Mouse (Mus musculus): Measurements from ENCODE around the gene Zc3h13. TPM values are rescaled to one million over a fixed set of nuclear protein-coding genes. Genes with fewer than 3 reads are reported as not detected.

Gene Zc3h13
- polyA plus RNA-seq, 1 experiment, result 9.8 TPM

- TF ChIP-seq CEBPB (IDR thresholded peaks at IDR 0.05; ENCODE audit: low read depth) (no peak), CTCF (IDR thresholded peaks at IDR 0.05; ENCODE audit: control insufficient read depth, insufficient read depth, insufficient read length) (no peak), FOSL1 (IDR thresholded peaks at IDR 0.05; ENCODE audit: insufficient read depth, low read length, poor library complexity, severe bottlenecking) (no peak), MYOG (IDR thresholded peaks at IDR 0.05; ENCODE audit: control insufficient read depth, extremely low read depth, insufficient read length) (no peak), USF1 (IDR thresholded peaks at IDR 0.05; ENCODE audit: low read depth) (no peak), MYOD1 (IDR thresholded peaks at IDR 0.05; ENCODE audit: control insufficient read depth, insufficient read length, low read depth) (no peak), MAX (IDR thresholded peaks at IDR 0.05) (no peak)
- H3K27me3 ChIP-seq (ENCODE audit: control insufficient read depth, insufficient read depth, insufficient read length), result no peaks in the 10 kb centered on the region
- H3K79me3 ChIP-seq (ENCODE audit: low read depth), result no peaks in the 10 kb centered on the region
- no peaks in the 10 kb centered on the region for H3K79me2 ChIP-seq (ENCODE audit: control insufficient read depth, insufficient read depth)
- no peak overlapping the region for H3K4me3 ChIP-seq (ENCODE audit: insufficient read depth, poor library complexity, severe bottlenecking)
- no peaks in the 10 kb centered on the region for H3K36me3 ChIP-seq (ENCODE audit: control insufficient read depth, insufficient read depth)
- H3ac ChIP-seq (ENCODE audit: control insufficient read depth, insufficient read length, low read depth), result no peak overlapping the region
Observed at GRCm38 (mm10) chr14:75363316-75363715, 79.1 kb downstream of the Zc3h13 start.

DNA sequence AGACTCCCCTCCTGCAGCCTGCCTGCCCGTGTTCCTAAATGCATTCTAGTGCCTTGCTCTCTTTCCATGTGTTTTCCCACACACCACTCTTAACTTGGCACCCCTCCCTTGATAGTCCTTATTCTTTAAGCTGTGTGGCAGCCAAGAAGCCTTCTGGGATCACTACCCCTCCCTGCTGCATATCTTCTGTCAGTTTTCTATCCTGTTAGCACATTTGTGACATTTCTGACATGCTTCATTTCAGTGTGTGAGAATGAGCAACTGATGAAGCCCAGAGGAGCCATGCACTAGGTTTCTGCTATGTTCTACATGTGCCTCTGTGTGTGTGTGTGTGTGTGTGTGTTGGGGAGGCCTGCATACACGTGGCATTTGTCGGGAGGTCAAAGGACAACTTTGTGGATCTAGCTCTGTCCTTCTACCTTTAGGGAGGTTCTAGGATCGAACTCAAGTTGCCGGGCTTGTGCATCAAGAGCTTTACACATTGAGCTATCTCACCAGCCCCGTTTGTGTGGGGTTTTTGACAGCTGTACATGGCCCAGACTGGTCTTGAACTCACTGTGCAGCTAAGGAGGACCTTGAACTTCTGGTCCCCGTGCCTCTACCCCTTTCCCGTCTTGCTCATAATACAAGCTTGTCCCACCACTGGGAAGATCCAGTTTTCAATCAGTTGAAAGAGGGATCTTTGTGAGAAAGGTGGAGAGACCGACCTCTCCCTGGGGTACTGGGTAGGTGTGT, 81.3 kb downstream of the Zc3h13 start:
- H3K79me2 ChIP-seq (ENCODE audit: control insufficient read depth, insufficient read depth), result no peaks in the 10 kb centered on the region
- TF ChIP-seq MYOG (IDR thresholded peaks at IDR 0.05; ENCODE audit: control insufficient read depth, extremely low read depth, insufficient read length) (no peak), FOSL1 (IDR thresholded peaks at IDR 0.05; ENCODE audit: insufficient read depth, low read length, poor library complexity, severe bottlenecking) (no peak), CTCF (IDR thresholded peaks at IDR 0.05; ENCODE audit: control insufficient read depth, insufficient read depth, insufficient read length) (no peak), MAX (IDR thresholded peaks at IDR 0.05) (no peak), MYOD1 (IDR thresholded peaks at IDR 0.05; ENCODE audit: control insufficient read depth, insufficient read length, low read depth) (no peak), USF1 (IDR thresholded peaks at IDR 0.05; ENCODE audit: low read depth) (no peak), CEBPB (IDR thresholded peaks at IDR 0.05; ENCODE audit: low read depth) (no peak)
- H3K27me3 ChIP-seq (ENCODE audit: control insufficient read depth, insufficient read depth, insufficient read length), result no peaks in the 10 kb centered on the region
- H3K4me3 ChIP-seq (ENCODE audit: insufficient read depth, poor library complexity, severe bottlenecking), result no peak overlapping the region
- no peak overlapping the region for H3ac ChIP-seq (ENCODE audit: control insufficient read depth, insufficient read length, low read depth)
- no peaks in the 10 kb centered on the region for H3K36me3 ChIP-seq (ENCODE audit: control insufficient read depth, insufficient read depth)
- no peaks in the 10 kb centered on the region for H3K79me3 ChIP-seq (ENCODE audit: low read depth)

GRCm38 (mm10) chr14:75366741-75367140, 82.6 kb downstream of the Zc3h13 start:
- TF ChIP-seq MAX (IDR thresholded peaks at IDR 0.05), result no peak
- no peak for TF ChIP-seq CEBPB (IDR thresholded peaks at IDR 0.05; ENCODE audit: low read depth)
- TF ChIP-seq MYOD1 (IDR thresholded peaks at IDR 0.05; ENCODE audit: control insufficient read depth, insufficient read length, low read depth), result no peak
- TF ChIP-seq FOSL1 (IDR thresholded peaks at IDR 0.05; ENCODE audit: insufficient read depth, low read length, poor library complexity, severe bottlenecking), result no peak
- TF ChIP-seq MYOG (IDR thresholded peaks at IDR 0.05; ENCODE audit: control insufficient read depth, extremely low read depth, insufficient read length), result no peak
- no peak for TF ChIP-seq CTCF (IDR thresholded peaks at IDR 0.05; ENCODE audit: control insufficient read depth, insufficient read depth, insufficient read length)
- no peak for TF ChIP-seq USF1 (IDR thresholded peaks at IDR 0.05; ENCODE audit: low read depth)
- Histone ChIP-seq H3K4me3 (ENCODE audit: insufficient read depth, poor library complexity, severe bottlenecking) (no peak overlapping the region), H3K79me2 (ENCODE audit: control insufficient read depth, insufficient read depth) (no peaks in the 10 kb centered on the region), H3K79me3 (ENCODE audit: low read depth) (no peaks in the 10 kb centered on the region), H3K36me3 (ENCODE audit: control insufficient read depth, insufficient read depth) (no peaks in the 10 kb centered on the region), H3ac (ENCODE audit: control insufficient read depth, insufficient read length, low read depth) (no peak overlapping the region), H3K27me3 (ENCODE audit: control insufficient read depth, insufficient read depth, insufficient read length) (no peaks in the 10 kb centered on the region)

DNA sequence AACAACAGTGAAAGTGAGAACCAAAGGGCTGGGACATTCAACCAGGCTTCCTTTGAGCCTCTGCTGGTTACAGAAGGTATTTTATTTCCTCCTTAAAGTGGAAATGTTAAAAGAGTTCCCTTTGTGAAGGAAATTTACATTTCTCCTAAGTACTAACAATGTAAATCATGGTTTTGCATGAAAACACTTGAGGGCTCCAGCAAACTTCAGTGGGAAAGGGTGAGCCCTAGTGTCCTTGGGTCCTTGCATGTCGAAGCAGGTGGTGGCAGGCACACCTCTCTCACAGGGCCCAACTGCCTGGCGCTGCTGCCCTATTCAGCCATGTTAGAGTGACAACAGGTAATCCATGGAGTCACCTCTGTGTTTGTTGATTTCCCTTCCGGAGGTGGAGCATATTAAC, 83.3 kb downstream of the Zc3h13 start:
- TF ChIP-seq FOSL1 (IDR thresholded peaks at IDR 0.05; ENCODE audit: insufficient read depth, low read length, poor library complexity, severe bottlenecking) (no peak), USF1 (IDR thresholded peaks at IDR 0.05; ENCODE audit: low read depth) (no peak), MAX (IDR thresholded peaks at IDR 0.05) (no peak), MYOD1 (IDR thresholded peaks at IDR 0.05; ENCODE audit: control insufficient read depth, insufficient read length, low read depth) (no peak), CEBPB (IDR thresholded peaks at IDR 0.05; ENCODE audit: low read depth) (no peak), CTCF (IDR thresholded peaks at IDR 0.05; ENCODE audit: control insufficient read depth, insufficient read depth, insufficient read length) (no peak), MYOG (IDR thresholded peaks at IDR 0.05; ENCODE audit: control insufficient read depth, extremely low read depth, insufficient read length) (no peak)
- Histone ChIP-seq H3K36me3 (ENCODE audit: control insufficient read depth, insufficient read depth) (no peaks in the 10 kb centered on the region), H3ac (ENCODE audit: control insufficient read depth, insufficient read length, low read depth) (no peak overlapping the region), H3K4me3 (ENCODE audit: insufficient read depth, poor library complexity, severe bottlenecking) (no peak overlapping the region), H3K79me2 (ENCODE audit: control insufficient read depth, insufficient read depth) (no peaks in the 10 kb centered on the region), H3K27me3 (ENCODE audit: control insufficient read depth, insufficient read depth, insufficient read length) (no peaks in the 10 kb centered on the region), H3K79me3 (ENCODE audit: low read depth) (no peaks in the 10 kb centered on the region)

DNA sequence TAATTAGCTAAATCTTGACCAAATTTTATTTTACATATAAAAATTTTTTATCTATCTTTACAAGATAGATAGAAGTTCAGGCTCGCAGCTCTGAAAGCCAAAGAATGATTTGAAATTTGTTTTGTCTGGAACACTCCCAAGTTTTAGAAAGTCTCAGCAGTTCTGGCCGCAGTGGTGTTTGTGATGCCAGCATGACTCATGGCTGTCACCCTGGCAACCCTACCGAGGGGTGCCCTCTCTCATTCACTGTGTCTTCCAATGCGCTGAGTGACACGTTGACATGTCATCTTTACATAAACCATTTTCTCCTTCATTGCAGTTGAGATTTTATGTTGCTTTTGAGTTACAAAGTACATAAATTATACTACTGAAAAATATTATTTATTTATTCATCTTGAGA, 85.7 kb downstream of the Zc3h13 start:
- Histone ChIP-seq H3K27me3 (ENCODE audit: control insufficient read depth, insufficient read depth, insufficient read length) (no peaks in the 10 kb centered on the region), H3ac (ENCODE audit: control insufficient read depth, insufficient read length, low read depth) (no peak overlapping the region), H3K36me3 (ENCODE audit: control insufficient read depth, insufficient read depth) (no peaks in the 10 kb centered on the region), H3K4me3 (ENCODE audit: insufficient read depth, poor library complexity, severe bottlenecking) (no peak overlapping the region), H3K79me3 (ENCODE audit: low read depth) (no peaks in the 10 kb centered on the region), H3K79me2 (ENCODE audit: control insufficient read depth, insufficient read depth) (no peaks in the 10 kb centered on the region)
- TF ChIP-seq CTCF (IDR thresholded peaks at IDR 0.05; ENCODE audit: control insufficient read depth, insufficient read depth, insufficient read length), result no peak
- TF ChIP-seq FOSL1 (IDR thresholded peaks at IDR 0.05; ENCODE audit: insufficient read depth, low read length, poor library complexity, severe bottlenecking), result peak; percentile 48
